8 mouse cellular contexts compared by ENCODE assay signal in the genomic region with DNA sequence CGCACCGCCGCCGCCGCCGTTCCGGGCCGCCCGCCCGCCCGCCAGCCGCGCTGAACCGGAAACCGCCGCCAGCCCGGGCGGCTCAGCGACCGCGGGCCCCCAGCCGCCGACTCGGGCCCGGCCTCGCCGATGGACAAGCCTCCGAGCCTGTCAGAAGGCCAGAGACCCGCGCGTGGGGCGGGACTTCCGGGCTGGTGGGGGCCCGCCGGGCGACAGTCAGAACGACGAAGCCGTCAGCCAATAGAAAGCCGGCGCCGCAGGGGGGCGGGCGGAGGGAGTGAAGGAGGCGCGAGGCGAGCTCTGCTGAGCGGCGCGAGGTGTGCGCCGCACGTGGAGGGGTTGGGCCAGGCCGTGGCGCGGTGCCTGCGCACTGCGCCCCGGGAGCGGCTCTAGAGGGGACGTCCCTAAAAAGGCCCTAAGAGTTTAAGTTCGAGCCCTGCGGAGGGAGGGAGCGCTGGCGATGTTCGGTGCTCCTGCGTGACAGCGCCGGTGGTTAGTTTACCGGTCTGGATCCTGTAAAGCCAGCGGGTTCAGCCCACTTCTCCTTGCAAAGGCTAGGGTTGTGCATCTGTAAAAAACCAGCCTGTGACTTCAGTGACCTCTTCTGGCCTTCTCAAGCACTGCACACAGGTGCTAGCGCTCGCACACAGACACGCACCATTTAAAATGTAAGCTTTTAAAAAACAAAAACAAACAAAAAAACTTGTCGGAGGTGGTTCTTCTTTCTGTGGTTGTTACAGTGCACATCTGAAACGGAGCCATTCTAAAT. TPM values are rescaled to one million over a fixed set of nuclear protein-coding genes. Genes with fewer than 3 reads are reported as not detected.
DNase-seq lines count a peak whose midpoint lies in the region; ATAC-seq and TF ChIP-seq lines count a peak whose summit lies in the region.

Gene Mllt1, minus strand, starts transcription at position 53 of the 769 bp plus-strand sequence.

- 2% methylated on average over 75 of the region's 76 CpGs for WGBS in forebrain, embryonic 12.5 days
- 3% methylated on average over 75 of the region's 76 CpGs for WGBS in heart, postnatal 0 days
- WGBS in liver, embryonic 16.5 days (ENCODE audit: insufficient replicate concordance) = 4% methylated on average over 71 of the region's 76 CpGs
- 4% methylated on average over 63 of the region's 76 CpGs for WGBS in neural tube, embryonic 13.5 days

- peak within 1 kb of the TSS; percentile 96 for H3K9ac ChIP-seq in forebrain, embryonic 12.5 days
- peak within 1 kb of the TSS; percentile 72 for H3K9ac ChIP-seq in heart, postnatal 0 days (replicated peaks; ENCODE audit: low read depth, low read length)
- peak within 1 kb of the TSS; percentile 81 for H3K9ac ChIP-seq in liver, embryonic 16.5 days (ENCODE audit: low read depth, low read length)
- H3K9ac ChIP-seq in neural tube, embryonic 13.5 days = peak within 1 kb of the TSS; percentile 98

- H3K4me2 ChIP-seq in forebrain, embryonic 12.5 days = peak within 1 kb of the TSS; percentile 92
- H3K4me2 ChIP-seq in heart, postnatal 0 days (ENCODE audit: low read depth, low read length) = peak within 1 kb of the TSS; percentile 91
- peak within 1 kb of the TSS; percentile 94 for H3K4me2 ChIP-seq in liver, embryonic 16.5 days (ENCODE audit: low read depth, low read length)
- peak within 1 kb of the TSS; percentile 95 for H3K4me2 ChIP-seq in neural tube, embryonic 13.5 days

- H3K27me3 ChIP-seq in E14TG2a.4 (ENCODE audit: insufficient read depth, low read length) = peaks cover 24% of the 10 kb centered on the region
- peaks cover 21% of the 10 kb centered on the region for H3K27me3 ChIP-seq in forebrain, embryonic 12.5 days
- no peaks in the 10 kb centered on the region for H3K27me3 ChIP-seq in heart, postnatal 0 days (ENCODE audit: control insufficient read depth, insufficient read depth, low read length)
- no peaks in the 10 kb centered on the region for H3K27me3 ChIP-seq in liver, embryonic 16.5 days (ENCODE audit: control insufficient read depth, insufficient read depth, low read depth, low read length)
- 0 out of 2 replicates have a peak, but pooled peaks cover 4% of the 10 kb centered on the region for H3K27me3 ChIP-seq in neural tube, embryonic 13.5 days
- H3K27me3 ChIP-seq in testis, adult 2 months (ENCODE audit: control insufficient read depth, insufficient read depth, low read length) = no peaks in the 10 kb centered on the region

- peak; percentile 95 for TF ChIP-seq CTCF in E14TG2a.4 (conservative IDR thresholded peaks at IDR 0.05; ENCODE audit: low read length)
- peak; percentile 47 for TF ChIP-seq CTCF in heart, postnatal 0 days (IDR thresholded peaks at IDR 0.05; ENCODE audit: low read depth)
- TF ChIP-seq CTCF in testis, adult 2 months (IDR thresholded peaks at IDR 0.05; ENCODE audit: control insufficient read depth, insufficient read depth, insufficient replicate concordance, low read depth, low read length) = peak; percentile 34; the same call in 1 of the 2 replicates

- DNase-seq in c-Kit-positive CD71-positive TER-119-positive erythroid progenitor cells, embryonic 14.5 days (ENCODE audit: low spot score) = peak; percentile 94
- peak; percentile 94 for DNase-seq in heart, postnatal 0 days (ENCODE audit: low spot score)
- peak; percentile 99 for DNase-seq in kidney, postnatal 4 days

- peak; percentile 35 for TF ChIP-seq POLR2A in testis, adult 2 months (IDR thresholded peaks at IDR 0.05; ENCODE audit: control insufficient read depth, low read depth, low read length)

- peak; percentile 70 for TF ChIP-seq EP300 in heart, postnatal 0 days (IDR thresholded peaks at IDR 0.05; ENCODE audit: low read depth)

- ATAC-seq in forebrain, embryonic 12.5 days (ENCODE audit: low FRiP score) = peak; percentile 99
- peak; percentile 98 for ATAC-seq in heart, postnatal 0 days (ENCODE audit: insufficient read depth, low read depth)
- peak; percentile 98 for ATAC-seq in liver, embryonic 16.5 days (ENCODE audit: low read depth)
- peak; percentile 98 for ATAC-seq in neural tube, embryonic 13.5 days (ENCODE audit: low read depth)

- H3K4me1 ChIP-seq in E14TG2a.4 (replicated peaks; ENCODE audit: low read depth, low read length) = peaks cover 56% of the 10 kb centered on the region
- H3K4me1 ChIP-seq in forebrain, embryonic 12.5 days = peaks cover 40% of the 10 kb centered on the region
- H3K4me1 ChIP-seq in heart, postnatal 0 days (ENCODE audit: control insufficient read depth, insufficient read depth) = peaks cover 10% of the 10 kb centered on the region
- peaks cover 20% of the 10 kb centered on the region for H3K4me1 ChIP-seq in liver, embryonic 16.5 days (ENCODE audit: control insufficient read depth, low read depth, low read length)
- peaks cover 46% of the 10 kb centered on the region for H3K4me1 ChIP-seq in neural tube, embryonic 13.5 days (replicated peaks)
- H3K4me1 ChIP-seq in testis, adult 2 months (ENCODE audit: control insufficient read depth, insufficient read depth, low read length) = peaks cover 14% of the 10 kb centered on the region

- H3K4me3 ChIP-seq in E14TG2a.4 (replicated peaks; ENCODE audit: low read length) = peak within 1 kb of the TSS; percentile 97
- peak within 1 kb of the TSS; percentile 97 for H3K4me3 ChIP-seq in forebrain, embryonic 12.5 days (replicated peaks)
- peak within 1 kb of the TSS; percentile 69 for H3K4me3 ChIP-seq in heart, postnatal 0 days (ENCODE audit: low read depth, low read length)
- peak within 1 kb of the TSS; percentile 83 for H3K4me3 ChIP-seq in liver, embryonic 16.5 days (ENCODE audit: low read depth, low read length)
- peak within 1 kb of the TSS; percentile 95 for H3K4me3 ChIP-seq in neural tube, embryonic 13.5 days
- H3K4me3 ChIP-seq in testis, adult 2 months (ENCODE audit: control insufficient read depth, low read depth, low read length) = peak within 1 kb of the TSS; percentile 98

- H3K9me3 ChIP-seq in E14TG2a.4 (ENCODE audit: low read length) = no peaks in the 10 kb centered on the region
- no peaks in the 10 kb centered on the region for H3K9me3 ChIP-seq in forebrain, embryonic 12.5 days
- H3K9me3 ChIP-seq in heart, postnatal 0 days (replicated peaks; ENCODE audit: control insufficient read depth, low read length) = no peaks in the 10 kb centered on the region
- no peaks in the 10 kb centered on the region for H3K9me3 ChIP-seq in liver, embryonic 16.5 days (replicated peaks; ENCODE audit: control insufficient read depth, low read length)
- no peaks in the 10 kb centered on the region for H3K9me3 ChIP-seq in neural tube, embryonic 13.5 days

- peaks cover 20% of the 10 kb centered on the region for H3K36me3 ChIP-seq in E14TG2a.4 (ENCODE audit: insufficient read depth, low read length)
- H3K36me3 ChIP-seq in forebrain, embryonic 12.5 days (replicated peaks) = no peaks in the 10 kb centered on the region
- no peaks in the 10 kb centered on the region for H3K36me3 ChIP-seq in heart, postnatal 0 days (replicated peaks; ENCODE audit: control insufficient read depth, insufficient read depth, low read length)
- H3K36me3 ChIP-seq in liver, embryonic 16.5 days (ENCODE audit: control insufficient read depth, insufficient read depth) = no peaks in the 10 kb centered on the region
- 0 out of 2 replicates have a peak, but pooled peaks cover 4% of the 10 kb centered on the region for H3K36me3 ChIP-seq in neural tube, embryonic 13.5 days
- no peaks in the 10 kb centered on the region for H3K36me3 ChIP-seq in testis, adult 2 months (ENCODE audit: control insufficient read depth, insufficient read depth, low read length)

- H3K27ac ChIP-seq in forebrain, embryonic 12.5 days = peak within 1 kb of the TSS; percentile 84
- peak within 1 kb of the TSS; percentile 22 for H3K27ac ChIP-seq in heart, postnatal 0 days (ENCODE audit: low read depth)
- peak within 1 kb of the TSS; percentile 66 for H3K27ac ChIP-seq in liver, embryonic 16.5 days (ENCODE audit: low read length)
- peak within 1 kb of the TSS; percentile 86 for H3K27ac ChIP-seq in neural tube, embryonic 13.5 days (replicated peaks)
- H3K27ac ChIP-seq in testis, adult 2 months (ENCODE audit: control insufficient read depth, insufficient read depth, low read depth, low read length) = peak within 1 kb of the TSS; percentile 59

RNA-seq across cellular contexts. Expression of gene Mllt1, which starts in this region (rescaled TPM):
- polyA plus RNA-seq in forebrain, embryonic 12.5 days (2016; fragmentation: Nextera tagmentation; extraction: Ambion mirVana) = 87.6 and 97.8 TPM in 2 replicates
- total RNA-seq in heart, postnatal 0 days (2014; rRNA removed; ENCODE audit: low replicate concordance) = 29.8 and 48.5 TPM in 2 replicates
- polyA plus RNA-seq in heart, postnatal 0 days (2015; fragmentation: Nextera tagmentation; extraction: Ambion mirVana) = 14.4 and 15.3 TPM in 2 replicates
- 6.2 and 7.6 TPM in 2 replicates for polyA plus RNA-seq in liver, embryonic 16.5 days (2015; fragmentation: Nextera tagmentation; extraction: Ambion mirVana)
- polyA plus RNA-seq in neural tube, embryonic 13.5 days (2015; fragmentation: Nextera tagmentation; extraction: Ambion mirVana) = 66.8 and 68.0 TPM in 2 replicates
- polyA plus RNA-seq in testis, adult 2 months (2012; rRNA removed) = 60.6 and 73.5 TPM in 2 replicates

Comparison
In these comparisons a context has a peak if more than half of its experiments do, and no peak if none do; other contexts are left out.
1. Peak in every context shown above with its lines: DNase-seq, ATAC-seq, H3K4me3 ChIP-seq and H3K27ac ChIP-seq.
2. CTCF ChIP-seq: peak in every context shown above with its lines; median percentile 95 in E14TG2a.4; 47 in heart, postnatal 0 days; 34 in testis, adult 2 months.
3. H3K27ac ChIP-seq: peak in every context shown above with its lines; median percentile 86 in neural tube, embryonic 13.5 days; 84 in forebrain, embryonic 12.5 days; 66 in liver, embryonic 16.5 days; 59 in testis, adult 2 months; 22 in heart, postnatal 0 days.